23 mouse cellular contexts compared by ENCODE assay signal in the genomic region with DNA sequence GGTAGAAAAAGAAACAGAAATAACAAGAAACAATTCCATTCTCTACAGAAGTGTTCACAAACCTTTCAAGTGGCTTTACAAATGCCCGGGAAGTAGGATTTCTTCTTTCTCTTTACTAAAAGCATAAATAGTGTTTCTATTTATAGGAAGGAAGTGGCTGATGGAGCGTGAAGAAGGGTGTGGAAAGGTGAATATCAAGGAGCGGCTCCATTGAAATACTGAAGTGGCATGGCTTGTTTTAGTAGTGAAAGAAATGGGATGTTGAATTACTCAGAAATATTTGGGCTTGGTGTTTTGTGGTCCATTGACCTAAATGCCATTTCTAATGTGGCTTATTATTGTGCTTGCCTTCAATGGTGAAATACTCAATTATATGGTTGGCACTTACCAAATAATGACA. TPM values are rescaled to one million over a fixed set of nuclear protein-coding genes. Genes with fewer than 3 reads are reported as not detected.
DNase-seq lines count a peak whose midpoint lies in the region; ATAC-seq and TF ChIP-seq lines count a peak whose summit lies in the region.
"Had no signal": no experiment of that assay in that cellular context is flagged by ENCODE, and none has a peak within 500 bp of the region (broad histone marks: within the 10 kb centered on the region; RNA-seq: fewer than 3 reads in every experiment).

No protein-coding gene starts in this region.

- no peak overlapping the region for H3K4me2 ChIP-seq in lung, postnatal 0 days (replicated peaks; ENCODE audit: low read depth, low read length)
- no peak overlapping the region for H3K4me2 ChIP-seq in kidney, embryonic 16.5 days (replicated peaks; ENCODE audit: low read depth, low read length)

- no peaks in the 10 kb centered on the region for H3K9me3 ChIP-seq in lung, postnatal 0 days (ENCODE audit: low read length)
- no peaks in the 10 kb centered on the region for H3K9me3 ChIP-seq in kidney, embryonic 16.5 days (ENCODE audit: low read length)
- H3K9me3 ChIP-seq: G1E had no signal

- no peaks in the 10 kb centered on the region for H3K27me3 ChIP-seq in lung, postnatal 0 days (replicated peaks; ENCODE audit: insufficient read depth, low read length)
- H3K27me3 ChIP-seq in kidney, embryonic 16.5 days (ENCODE audit: insufficient read depth, low read length) = no peaks in the 10 kb centered on the region
- H3K27me3 ChIP-seq: CH12.LX had no signal

- TF ChIP-seq CTCF in lung, postnatal 0 days (IDR thresholded peaks at IDR 0.05) = no peak

- H3K36me3 ChIP-seq in lung, postnatal 0 days (ENCODE audit: insufficient read depth, low read length) = no peaks in the 10 kb centered on the region
- no peaks in the 10 kb centered on the region for H3K36me3 ChIP-seq in kidney, embryonic 16.5 days (ENCODE audit: insufficient read depth, low read length)
- H3K36me3 ChIP-seq: G1E had no signal

- H3K4me3 ChIP-seq in lung, postnatal 0 days (ENCODE audit: low read depth, low read length) = no peak overlapping the region
- no peak overlapping the region for H3K4me3 ChIP-seq in kidney, embryonic 16.5 days (ENCODE audit: low read length)

- peak; percentile 71 for DNase-seq in lung, postnatal 0 days (ENCODE audit: low spot score)
- no peak for DNase-seq in lung, postnatal 10 days
- peak; percentile 22 for DNase-seq in lung, postnatal 25 days (ENCODE audit: low spot score)
- no peak for DNase-seq in lung, postnatal 4 days
- DNase-seq in lung, postnatal 36 days = peak; percentile 52
- no peak for DNase-seq in lung, postnatal 14 days
- DNase-seq in Muller cell, postnatal 12 days (ENCODE audit: inconsistent ontology term) = peak; percentile 58
- DNase-seq: adrenal gland, adult 2 months; adrenal gland, adult 8-10 months; adrenal gland, postnatal 10 days; adrenal gland, postnatal 14 days; adrenal gland, postnatal 25 days; adrenal gland, postnatal 36 days; B cell, adult 2 months; cerebellum, adult 11 months; cerebellum, adult 11-12 months; cerebellum, adult 18-20 months had no signal

- no peak overlapping the region for H3K27ac ChIP-seq in lung, postnatal 0 days (ENCODE audit: low read length)
- no peak overlapping the region for H3K27ac ChIP-seq in kidney, embryonic 16.5 days (ENCODE audit: low read length)

- 0 out of 2 replicates have a peak, but pooled peaks cover 3% of the 10 kb centered on the region for H3K4me1 ChIP-seq in lung, postnatal 0 days (ENCODE audit: insufficient read depth, low read depth, low read length)
- H3K4me1 ChIP-seq in kidney, embryonic 16.5 days (ENCODE audit: insufficient read depth, low read length) = no peaks in the 10 kb centered on the region

- peak; percentile 52 for ATAC-seq in lung, postnatal 0 days
- ATAC-seq in kidney, embryonic 16.5 days (ENCODE audit: low FRiP score, low TSS enrichment) = no peak
- ATAC-seq: activated CD4-positive, CD25-positive, alpha-beta regulatory T cell, adult 4 months; CD4-positive, CD25-positive, alpha-beta regulatory T cell, adult 4 months; Patski had no signal

- TF ChIP-seq EP300 in lung, postnatal 0 days (IDR thresholded peaks at IDR 0.05) = peak; percentile 31

- H3K9ac ChIP-seq in lung, postnatal 0 days (replicated peaks; ENCODE audit: low read depth) = no peak overlapping the region
- no peak overlapping the region for H3K9ac ChIP-seq in kidney, embryonic 16.5 days (replicated peaks; ENCODE audit: low read length)

- 47% methylated on average over 3 of the region's 3 CpGs for WGBS in lung, postnatal 0 days
- 66% methylated on average over 3 of the region's 3 CpGs for WGBS in kidney, embryonic 16.5 days

RNA-seq across cellular contexts. Expression of a gene that starts 30.4 kb away (rescaled TPM):
- polyA plus RNA-seq in lung, postnatal 0 days (2015; fragmentation: Nextera tagmentation; extraction: Ambion mirVana) = 8.8 and 9.1 TPM in 2 replicates
- 16.0 and 18.6 TPM in 2 replicates for polyA plus RNA-seq in kidney, embryonic 16.5 days (2015; fragmentation: Nextera tagmentation; extraction: Ambion mirVana)

Comparison
In these comparisons a context has a peak if more than half of its experiments do, and no peak if none do; other contexts are left out.
1. DNase-seq: peak in lung, postnatal 0 days (single experiment), lung, postnatal 25 days (single experiment), lung, postnatal 36 days (single experiment) and Muller cell, postnatal 12 days (single experiment); none in lung, postnatal 10 days (single experiment), lung, postnatal 4 days (0 of 2) and lung, postnatal 14 days (single experiment).